Mouse (Mus musculus) thymus, adult 2 months (tissue): ENCODE measurements around the gene Gm11492.

ENCODE experiments used
- CTCF ChIP-seq: fragments of 200-500 bp; IDR thresholded peaks from 2 replicates; pipeline ENCODE4 v1.5.1; 2012; ENCODE audit warnings: mild to moderate bottlenecking, control low read depth, low read length, moderate library complexity, borderline replicate concordance; ENCODE audit not compliant: control insufficient read depth, poor library complexity, insufficient read depth; ENCODE audit errors: extremely low read depth
- POLR2A ChIP-seq: fragments of 200-500 bp; IDR thresholded peaks from 2 replicates; pipeline ENCODE4 v1.6.1; 2012; ENCODE audit warnings: mild to moderate bottlenecking, low read length, control low read depth, moderate library complexity; ENCODE audit not compliant: control insufficient read depth, poor library complexity, insufficient read depth; ENCODE audit errors: extremely low read depth

DNA sequence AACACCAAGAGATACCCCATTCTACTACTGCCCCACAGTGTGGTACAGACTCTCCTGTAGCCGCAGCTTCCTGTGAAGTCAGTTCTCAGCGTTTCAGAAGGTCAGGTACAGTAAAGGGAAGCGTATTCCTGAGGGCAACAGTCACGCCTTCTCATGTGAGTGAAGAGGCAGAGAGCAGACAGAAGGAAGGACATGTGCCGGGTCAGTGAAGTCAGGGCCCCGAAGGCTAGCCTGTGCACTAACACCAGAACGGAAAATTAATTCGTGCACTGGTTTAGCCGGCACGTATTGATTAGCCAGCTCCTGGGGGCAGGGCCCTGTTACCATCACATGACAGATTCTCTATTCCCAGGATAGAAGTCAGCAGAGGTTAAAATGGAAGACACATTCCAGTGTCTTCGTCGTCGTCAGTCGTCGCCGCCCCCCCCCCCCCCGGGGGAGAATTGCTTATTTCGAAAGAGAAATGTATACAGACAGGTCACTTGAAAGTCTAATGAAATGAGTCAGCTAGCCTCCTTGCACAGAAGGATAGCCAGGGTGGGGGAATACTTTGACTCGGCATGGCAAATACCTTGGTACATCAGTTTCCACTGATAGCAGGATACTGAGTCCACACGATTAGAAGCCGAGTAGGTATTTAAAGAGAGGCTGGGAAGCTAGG lies 8.2 kb downstream of the Gm11492 start:
- TF ChIP-seq CTCF: no peak
- no peak for TF ChIP-seq POLR2A
